Mouse (Mus musculus) MEL (cell line): ENCODE data around the gene Ctnnbip1.

Source experiments
- POLR2A ChIP-seq, 2 experiments: IDR thresholded peaks; 2 replicates each; pipeline ENCODE4 v1.6.1; 2011 to 2012; ENCODE audit warnings: low read length in 2 of 2, mild to moderate bottlenecking in 2 of 2, control low read depth in 1 of 2, improper control_type of control experiment in 1 of 2, low read depth in 1 of 2, moderate library complexity in 1 of 2; ENCODE audit not compliant: control insufficient read depth in 1 of 2, insufficient read depth in 1 of 2, poor library complexity in 1 of 2
- RAD21 ChIP-seq: IDR thresholded peaks from 2 replicates; pipeline ENCODE4 v1.6.1; 2011; ENCODE audit warnings: mild to moderate bottlenecking, low read depth, low read length, improper control_type of control experiment
- RCOR1 ChIP-seq: IDR thresholded peaks from 2 replicates; pipeline ENCODE4 v1.6.1; 2012; ENCODE audit warnings: low read depth, mild to moderate bottlenecking, inconsistent platforms, low read length, improper control_type of control experiment
- SMC3 ChIP-seq: IDR thresholded peaks from 2 replicates; pipeline ENCODE4 v1.6.1; 2011; ENCODE audit warnings: low read depth, low read length, improper control_type of control experiment
- TCF12 ChIP-seq: IDR thresholded peaks from 2 replicates; pipeline ENCODE4 v1.6.1; 2014; ENCODE audit warnings: low read depth, mild to moderate bottlenecking, inconsistent platforms, low read length, improper control_type of control experiment, moderate library complexity
- USF1 ChIP-seq: IDR thresholded peaks from 2 replicates; pipeline ENCODE4 v1.6.1; 2014; ENCODE audit warnings: low read depth, mild to moderate bottlenecking, inconsistent platforms, low read length, improper control_type of control experiment, moderate library complexity
- USF2 ChIP-seq, 2 experiments: IDR thresholded peaks; 2 replicates each; pipeline ENCODE4 v1.6.1; 2011 to 2012; ENCODE audit warnings: improper control_type of control experiment in 2 of 2, low read length in 2 of 2, borderline replicate concordance in 1 of 2, inconsistent platforms in 1 of 2, low read depth in 1 of 2, mild to moderate bottlenecking in 1 of 2; ENCODE audit not compliant: insufficient read depth in 1 of 2

DNA sequence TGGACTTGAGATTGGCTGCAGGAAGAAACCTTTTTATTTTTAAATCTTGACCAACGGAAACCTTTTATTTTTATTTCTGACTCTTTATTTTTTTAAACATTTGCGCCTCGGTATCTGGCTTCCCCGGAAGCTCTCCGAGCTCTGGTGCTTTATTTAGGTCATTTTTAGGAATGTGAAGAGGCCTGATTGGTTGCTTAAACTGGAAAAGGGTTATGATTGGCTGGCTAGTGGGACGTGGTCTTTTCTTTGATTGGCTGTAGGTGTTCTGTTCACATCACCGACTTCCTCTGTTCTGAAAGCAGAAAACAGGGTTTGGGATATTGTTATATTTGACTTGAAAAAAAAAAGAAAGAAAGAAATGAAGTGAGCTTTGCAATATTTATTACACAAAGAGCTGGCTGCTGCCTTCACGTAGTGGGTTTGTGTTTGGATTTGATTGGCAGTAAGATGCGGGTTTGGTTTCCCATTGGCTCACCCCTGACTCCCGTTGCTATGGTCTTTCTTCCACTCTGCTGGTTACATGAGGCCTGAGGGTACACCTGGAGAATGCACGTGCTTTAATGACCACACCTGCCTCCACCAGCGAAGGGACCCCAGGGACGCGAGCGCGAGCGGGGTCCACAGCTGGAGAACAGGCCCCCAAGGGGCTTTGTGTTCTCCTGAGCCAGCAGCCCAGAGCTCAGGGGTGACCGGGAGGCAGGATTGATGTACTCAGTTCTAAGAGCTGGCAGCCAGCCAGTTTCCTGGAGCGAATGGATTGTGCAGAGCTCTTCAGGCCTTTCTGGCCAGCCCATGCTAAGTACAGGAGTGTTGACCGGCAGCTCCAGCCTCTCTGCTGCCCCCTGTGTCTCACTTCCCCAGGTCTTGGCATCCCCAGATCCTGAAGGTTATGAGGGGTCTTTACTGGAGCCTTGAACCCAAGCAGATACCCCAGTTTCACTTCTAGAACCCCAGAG is 46.7 kb downstream of the Ctnnbip1 start:
- no peak for TF ChIP-seq RAD21
- TF ChIP-seq POLR2A (IDR thresholded peaks at IDR 0.05; ENCODE audit: control insufficient read depth in 1 of 2, insufficient read depth in 1 of 2, low read depth in 1 of 2, low read length in 2 of 2, poor library complexity in 1 of 2) = no peak
- TF ChIP-seq SMC3 = no peak
- TF ChIP-seq USF1 = no peak
- TF ChIP-seq USF2 (IDR thresholded peaks at IDR 0.05; ENCODE audit: borderline replicate concordance in 1 of 2, insufficient read depth in 1 of 2, low read depth in 1 of 2, low read length in 2 of 2) = no peak
- TF ChIP-seq TCF12 = no peak
- no peak for TF ChIP-seq RCOR1
